Mouse (Mus musculus): ENCODE data around the gene Cops8. TPM values are rescaled to one million over a fixed set of nuclear protein-coding genes. Genes with fewer than 3 reads are reported as not detected.

Gene Cops8
- polyA plus RNA-seq, 1 experiment: 31.7 TPM

GRCm38 (mm10) chr1:90660150-90660549, 57.4 kb downstream of the Cops8 start:
- H3K27me3 ChIP-seq (ENCODE audit: control insufficient read depth, insufficient read depth, low read length): no peaks in the 10 kb centered on the region
- WGBS: 88% methylated on average over 7 of the region's 7 CpGs
- no peaks in the 10 kb centered on the region for H3K4me1 ChIP-seq (ENCODE audit: control insufficient read depth, insufficient read depth, insufficient read length)
- no peak for DNase-seq (ENCODE audit: low read depth in 1 of 2, low spot score in 2 of 2)
- no peak overlapping the region for H3K4me3 ChIP-seq (ENCODE audit: extremely low read depth, insufficient read depth, insufficient read length)
- TF ChIP-seq POLR2A (IDR thresholded peaks at IDR 0.05; ENCODE audit: low read depth, low read length): no peak
- H3K36me3 ChIP-seq (ENCODE audit: control insufficient read depth, insufficient read depth, low read length): no peaks in the 10 kb centered on the region
- H3K27ac ChIP-seq (ENCODE audit: insufficient read depth, low read length): no peak overlapping the region

GRCm38 (mm10) chr1:90662491-90662890, 59.7 kb downstream of the Cops8 start:
- no peak for DNase-seq (ENCODE audit: low read depth in 1 of 2, low spot score in 2 of 2)
- H3K4me1 ChIP-seq (ENCODE audit: control insufficient read depth, insufficient read depth, insufficient read length): no peaks in the 10 kb centered on the region
- 50% methylated on average over 6 of the region's 6 CpGs for WGBS
- no peak overlapping the region for H3K4me3 ChIP-seq (ENCODE audit: extremely low read depth, insufficient read depth, insufficient read length)
- no peak for TF ChIP-seq POLR2A (IDR thresholded peaks at IDR 0.05; ENCODE audit: low read depth, low read length)
- no peak for TF ChIP-seq CTCF (IDR thresholded peaks at IDR 0.05; ENCODE audit: extremely low read depth, insufficient read depth, insufficient read length, insufficient replicate concordance)
- no peak overlapping the region for H3K27ac ChIP-seq (ENCODE audit: insufficient read depth, low read length)
- no peaks in the 10 kb centered on the region for H3K27me3 ChIP-seq (ENCODE audit: control insufficient read depth, insufficient read depth, low read length)
- no peaks in the 10 kb centered on the region for H3K36me3 ChIP-seq (ENCODE audit: control insufficient read depth, insufficient read depth, low read length)

Other genes starting within 250 kb of the Cops8 start
- 5.7 and 6.0 TPM in 2 replicates for gene Col6a3, start 241.0 kb downstream of the Cops8 start, polyA plus RNA-seq (2012; rRNA removed)